Mouse (Mus musculus) forebrain, embryonic 13.5 days (tissue): ENCODE results near the gene Il19. TPM values are rescaled to one million over a fixed set of nuclear protein-coding genes. Genes with fewer than 3 reads are reported as not detected.

ENCODE experiments used
- ATAC-seq: fragments of 200-750 bp; cut with Nextera tagmentation; 2 replicates; pipeline ENCODE4 v1.8.0; 2017
- H3K27ac ChIP-seq: fragments of 300-500 bp; sonication (generic); 2 replicates; pipeline ENCODE4 v1.5.1; 2015; ENCODE audit warnings: inconsistent platforms, mild to moderate bottlenecking, moderate library complexity
- H3K27me3 ChIP-seq: fragments of 300-500 bp; sonication (generic); 2 replicates; pipeline ENCODE4 v1.6.1; 2015; ENCODE audit warnings: mild to moderate bottlenecking, inconsistent platforms
- H3K36me3 ChIP-seq: fragments of 300-500 bp; sonication (generic); 2 replicates; pipeline ENCODE4 v1.6.1; 2015; ENCODE audit warnings: mild to moderate bottlenecking, inconsistent platforms; ENCODE audit not compliant: poor library complexity, severe bottlenecking
- H3K4me1 ChIP-seq: fragments of 300-500 bp; sonication (generic); 2 replicates; pipeline ENCODE4 v1.6.1; 2015; ENCODE audit warnings: inconsistent platforms
- H3K4me2 ChIP-seq: fragments of 300-500 bp; sonication (generic); 2 replicates; pipeline ENCODE4 v1.6.1; 2015; ENCODE audit warnings: inconsistent platforms, mild to moderate bottlenecking, moderate library complexity
- H3K4me3 ChIP-seq: fragments of 300-500 bp; sonication (generic); 2 replicates; pipeline ENCODE4 v1.5.1; 2015; ENCODE audit warnings: mild to moderate bottlenecking, inconsistent platforms
- H3K9ac ChIP-seq: fragments of 300-500 bp; sonication (generic); 2 replicates; pipeline ENCODE4 v1.6.1; 2015; ENCODE audit warnings: mild to moderate bottlenecking, inconsistent platforms
- H3K9me3 ChIP-seq: fragments of 300-500 bp; sonication (generic); replicated peaks from 2 replicates; pipeline ENCODE4 v1.6.1; 2016; ENCODE audit warnings: inconsistent platforms
- WGBS: fragments of 180-500 bp; shearing (Covaris S2); methylation state at CpG from one replicate; pipeline ENCODE4 v1.1.7; 2015; 5-methylcytosine and 5-hydroxymethylcytosine counted together
- polyA plus RNA-seq: library from polyadenylated mRNA; unstranded; fragments of >200 nt; fragmentation: Nextera tagmentation; extraction: Ambion mirVana; gene quantifications from 2 replicates; pipeline ENCODE4 v1.2.1, GENCODE M21; 2015

Gene Il19
- not detected in 2 replicates for polyA plus RNA-seq

DNA sequence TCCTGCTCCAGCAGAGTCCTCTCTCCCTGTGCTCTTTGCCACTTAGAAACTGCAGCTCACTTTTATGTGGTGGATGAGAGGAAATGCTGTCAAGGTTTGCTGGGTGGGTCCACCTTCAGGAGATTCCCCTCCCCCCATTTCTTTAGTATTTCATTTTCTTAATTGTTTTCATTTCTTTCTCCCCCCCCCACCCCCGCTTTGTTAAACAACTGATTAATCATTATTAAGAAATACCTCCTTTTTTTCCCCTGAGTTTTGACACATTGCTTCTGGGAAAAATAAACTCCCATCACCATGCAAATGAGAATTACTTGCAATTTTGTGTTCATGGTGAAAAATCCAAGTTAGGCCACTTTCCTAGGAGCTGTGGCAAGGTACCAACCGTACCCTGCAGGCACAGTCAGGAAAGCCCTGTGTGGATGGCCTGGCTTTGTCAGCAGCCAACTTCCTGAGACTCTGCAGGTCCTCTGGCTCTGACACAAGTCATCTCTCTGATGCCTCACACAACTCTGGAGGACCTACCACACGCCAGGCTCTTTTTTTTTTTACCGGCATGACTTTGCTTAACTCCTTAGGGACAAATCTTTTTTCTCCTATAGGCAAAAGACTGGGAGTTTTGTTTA is at the start of gene Il19:
TSS of gene Il19 (minus strand) at position 51 of the 623 bp plus-strand sequence.
- ATAC-seq, result no peak
- Histone ChIP-seq H3K4me3 (no peak within 1 kb of the TSS), H3K4me1 (0 out of 2 replicates have a peak, but pooled peaks cover 6% of the 10 kb centered on the region), H3K36me3 (no peaks in the 10 kb centered on the region), H3K9me3 (no peaks in the 10 kb centered on the region), H3K9ac (no peak within 1 kb of the TSS), H3K27ac (no peak within 1 kb of the TSS), H3K27me3 (no peaks in the 10 kb centered on the region), H3K4me2 (no peak within 1 kb of the TSS)
- 75% methylated on average over 4 of the region's 4 CpGs for WGBS

DNA sequence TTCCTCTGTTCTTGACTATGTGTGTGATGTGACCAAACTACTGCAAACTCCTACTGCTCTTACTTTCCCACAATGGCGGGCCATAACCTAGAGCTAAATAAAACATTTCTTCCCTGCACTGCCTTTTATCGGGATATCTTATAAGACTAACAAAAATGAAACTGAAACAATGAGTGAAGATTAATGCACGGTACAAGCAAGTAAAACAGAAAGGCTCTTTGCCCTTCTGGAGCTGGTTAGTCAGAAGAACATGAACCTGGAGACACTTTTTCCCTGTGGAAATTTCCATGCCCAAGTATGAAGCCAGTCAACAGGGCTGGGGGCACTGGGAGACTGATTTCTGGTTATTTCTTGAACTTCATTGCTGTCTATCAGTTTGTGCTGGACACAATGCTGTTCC is 49.4 kb upstream of the Il19 start:
- Histone ChIP-seq H3K4me3 (no peak overlapping the region), H3K36me3 (no peaks in the 10 kb centered on the region), H3K27ac (no peak overlapping the region), H3K27me3 (no peaks in the 10 kb centered on the region), H3K4me1 (no peaks in the 10 kb centered on the region), H3K9ac (no peak overlapping the region), H3K9me3 (no peaks in the 10 kb centered on the region), H3K4me2 (no peak overlapping the region)
- ATAC-seq, result no peak
- 88% methylated on average over 3 of the region's 3 CpGs for WGBS

DNA sequence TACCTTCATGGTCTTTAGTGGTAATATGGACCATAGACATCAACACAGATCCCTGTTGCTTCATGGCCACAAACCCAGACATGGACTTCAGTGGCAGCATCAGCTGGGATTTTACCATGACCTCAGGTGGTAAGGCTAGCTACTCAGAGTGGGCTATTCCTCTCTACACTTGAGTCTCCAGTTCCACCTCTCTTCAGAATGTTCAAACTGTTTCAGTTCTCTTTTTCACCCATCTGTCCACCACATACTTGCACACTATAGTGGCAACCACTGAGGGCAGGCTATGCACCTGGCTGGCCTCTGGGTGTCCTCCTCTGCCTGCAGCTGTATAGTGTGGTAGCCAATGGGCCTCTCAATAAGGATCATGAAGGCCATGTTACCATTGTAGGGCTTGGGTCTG is 47.5 kb upstream of the Il19 start:
- Histone ChIP-seq H3K9ac (no peak overlapping the region), H3K4me3 (no peak overlapping the region), H3K27ac (no peak overlapping the region), H3K4me2 (no peak overlapping the region), H3K9me3 (no peaks in the 10 kb centered on the region), H3K36me3 (no peaks in the 10 kb centered on the region), H3K27me3 (no peaks in the 10 kb centered on the region), H3K4me1 (no peaks in the 10 kb centered on the region)
- ATAC-seq, result no peak

DNA sequence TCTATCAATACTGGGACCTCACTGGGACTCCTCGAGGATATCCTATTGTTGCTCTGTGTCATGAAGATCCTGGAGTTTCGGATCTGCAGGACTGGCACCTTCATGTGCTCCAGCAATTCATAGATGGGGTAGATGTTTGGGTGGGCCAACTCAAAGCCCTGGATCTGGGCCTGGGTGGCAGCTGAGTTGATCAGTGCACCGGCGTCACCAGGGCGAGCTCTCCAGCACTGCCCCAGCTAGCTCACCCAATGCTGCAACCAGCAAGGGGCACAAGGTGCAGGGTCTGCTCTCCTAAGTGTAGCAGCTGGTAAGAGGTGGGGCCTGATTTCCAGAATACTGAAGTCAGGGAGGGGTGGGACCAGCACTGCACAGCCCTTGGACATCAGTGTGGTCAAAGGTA is 47.1 kb upstream of the Il19 start:
- no peak overlapping the region for H3K4me2 ChIP-seq
- no peak overlapping the region for H3K4me3 ChIP-seq
- H3K9ac ChIP-seq, result no peak overlapping the region
- no peaks in the 10 kb centered on the region for H3K27me3 ChIP-seq
- H3K4me1 ChIP-seq, result no peaks in the 10 kb centered on the region
- H3K36me3 ChIP-seq, result no peaks in the 10 kb centered on the region
- no peaks in the 10 kb centered on the region for H3K9me3 ChIP-seq
- H3K27ac ChIP-seq, result no peak overlapping the region
- WGBS, result 85% methylated on average over 5 of the region's 5 CpGs
- no peak for ATAC-seq

DNA sequence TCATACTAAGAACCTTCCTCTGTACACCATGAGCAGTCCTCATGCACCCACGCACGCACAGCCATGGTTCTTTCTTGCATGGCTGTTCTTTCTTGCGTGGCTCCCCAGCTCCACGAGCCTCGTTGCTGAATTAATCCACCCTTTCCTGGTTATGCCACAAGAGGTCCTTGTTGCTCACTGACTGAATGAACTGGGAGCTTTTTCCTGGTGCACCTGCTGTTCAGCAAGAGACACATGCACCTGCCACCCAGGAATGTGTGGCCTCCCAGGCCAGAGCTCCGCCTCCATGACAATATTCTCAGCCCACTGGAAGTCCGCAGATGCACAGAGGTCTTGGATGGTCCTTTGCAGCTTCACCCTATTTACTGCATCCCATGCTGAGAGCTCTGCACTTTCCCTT is 44.5 kb upstream of the Il19 start:
- 57% methylated on average over 7 of the region's 7 CpGs for WGBS
- H3K27me3 ChIP-seq, result no peaks in the 10 kb centered on the region

DNA sequence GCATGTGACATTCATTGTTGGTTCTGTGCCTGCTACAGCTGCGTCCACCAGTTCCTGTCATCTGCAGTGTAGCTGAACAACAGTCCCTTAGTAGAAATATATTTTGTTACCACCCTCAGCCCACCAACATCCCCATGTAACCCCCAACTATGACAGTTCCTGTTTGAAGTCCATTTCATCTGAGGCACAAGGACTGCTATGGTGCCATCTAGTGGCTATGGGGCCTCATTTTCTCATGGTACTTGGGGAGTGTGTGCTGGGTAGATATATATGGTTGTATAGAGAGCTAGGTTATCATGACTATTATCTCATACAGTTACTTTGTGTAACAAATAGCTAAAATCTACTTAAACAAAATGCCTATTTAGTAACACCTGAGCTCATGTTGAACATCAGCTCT is 39.5 kb upstream of the Il19 start:
- Histone ChIP-seq H3K4me3 (no peak overlapping the region), H3K27me3 (no peaks in the 10 kb centered on the region), H3K9ac (no peak overlapping the region), H3K4me2 (no peak overlapping the region), H3K27ac (no peak overlapping the region), H3K4me1 (no peaks in the 10 kb centered on the region), H3K36me3 (no peaks in the 10 kb centered on the region), H3K9me3 (no peaks in the 10 kb centered on the region)
- 74% methylated on average over 1 of the region's 1 CpGs for WGBS
- ATAC-seq, result no peak

More for the DNA sequence above, 44.5 kb upstream of the Il19 start:
- H3K9ac ChIP-seq, result no peak overlapping the region
- H3K9me3 ChIP-seq, result no peaks in the 10 kb centered on the region
- H3K4me3 ChIP-seq, result no peak overlapping the region
- H3K27ac ChIP-seq, result no peak overlapping the region
- H3K36me3 ChIP-seq, result no peaks in the 10 kb centered on the region
- no peak for ATAC-seq
- H3K4me1 ChIP-seq, result no peaks in the 10 kb centered on the region
- H3K4me2 ChIP-seq, result no peak overlapping the region

DNA sequence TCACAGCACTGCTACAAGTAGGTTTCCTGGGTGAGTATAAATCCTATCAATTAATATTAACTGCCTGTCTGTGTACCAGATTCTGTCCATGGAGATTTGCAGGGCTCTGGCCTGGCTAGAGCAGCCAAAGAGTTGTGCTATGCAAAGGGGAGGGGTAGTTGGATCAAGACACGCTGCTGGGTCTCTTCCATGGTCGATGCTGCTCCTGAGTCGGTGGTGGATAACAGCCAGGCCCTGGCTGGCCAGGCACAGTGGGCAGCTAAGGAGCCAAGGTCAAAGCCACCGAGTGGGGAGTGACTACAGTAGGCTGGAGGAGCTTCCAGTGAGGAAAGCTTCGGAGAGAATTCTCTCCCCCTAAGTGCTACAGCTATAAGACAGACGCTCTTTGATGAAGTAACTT is 24.0 kb upstream of the Il19 start:
- Histone ChIP-seq H3K4me1 (no peaks in the 10 kb centered on the region), H3K27me3 (no peaks in the 10 kb centered on the region), H3K9ac (no peak overlapping the region), H3K9me3 (no peaks in the 10 kb centered on the region), H3K4me3 (no peak overlapping the region), H3K36me3 (no peaks in the 10 kb centered on the region), H3K4me2 (no peak overlapping the region), H3K27ac (no peak overlapping the region)
- 93% methylated on average over 6 of the region's 6 CpGs for WGBS
- ATAC-seq, result no peak

DNA sequence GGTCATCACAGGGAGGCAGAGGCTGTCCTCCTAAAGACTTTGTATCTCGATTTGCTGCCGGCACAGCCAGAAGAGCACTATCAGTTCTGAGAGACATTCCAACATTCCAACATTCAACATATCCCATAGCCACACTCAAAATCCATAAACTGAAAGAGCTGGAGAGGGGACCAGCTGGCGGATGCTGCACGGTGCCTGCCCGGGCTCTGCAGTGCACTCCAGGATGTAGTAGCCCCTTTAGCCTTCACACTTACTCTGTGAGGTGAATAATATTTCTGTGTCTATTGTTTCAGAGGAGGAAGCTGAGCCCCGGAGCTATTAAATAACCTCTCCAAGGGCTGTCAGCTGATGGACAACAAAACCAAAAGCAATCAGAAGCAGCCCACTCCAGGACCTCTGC is 7.0 kb upstream of the Il19 start:
- Histone ChIP-seq H3K27ac (no peak overlapping the region), H3K27me3 (no peaks in the 10 kb centered on the region), H3K4me2 (no peak overlapping the region), H3K9ac (no peak overlapping the region), H3K36me3 (no peaks in the 10 kb centered on the region), H3K4me1 (no peaks in the 10 kb centered on the region), H3K4me3 (no peak overlapping the region), H3K9me3 (no peaks in the 10 kb centered on the region)
- no peak for ATAC-seq
- WGBS, result 68% methylated on average over 6 of the region's 6 CpGs

DNA sequence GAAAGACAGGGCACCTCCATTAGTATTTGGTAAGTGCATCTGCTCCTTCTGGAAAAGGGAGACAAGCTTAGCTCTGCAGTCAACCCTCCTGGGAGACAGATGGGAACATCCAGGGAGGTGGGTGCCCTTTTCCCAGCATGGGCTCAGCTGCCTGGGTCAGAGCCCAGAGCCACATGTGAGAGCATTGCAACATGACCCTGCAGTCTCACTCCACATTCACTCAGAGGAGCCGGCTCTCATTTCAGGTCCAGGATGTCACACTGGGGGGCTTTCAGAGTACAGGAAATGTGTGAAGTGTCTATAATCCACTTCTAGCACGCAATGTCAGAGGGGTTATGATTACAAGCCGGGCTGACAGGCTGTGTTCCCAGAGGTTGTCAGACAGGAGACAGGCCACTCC is 1.9 kb upstream of the Il19 start:
- ATAC-seq, result no peak
- Histone ChIP-seq H3K4me2 (no peak overlapping the region), H3K4me1 (0 out of 2 replicates have a peak, but pooled peaks cover 6% of the 10 kb centered on the region), H3K27ac (no peak overlapping the region), H3K27me3 (no peaks in the 10 kb centered on the region), H3K4me3 (no peak overlapping the region), H3K36me3 (no peaks in the 10 kb centered on the region), H3K9me3 (no peaks in the 10 kb centered on the region), H3K9ac (no peak overlapping the region)
- 63% methylated on average over 3 of the region's 3 CpGs for WGBS

DNA sequence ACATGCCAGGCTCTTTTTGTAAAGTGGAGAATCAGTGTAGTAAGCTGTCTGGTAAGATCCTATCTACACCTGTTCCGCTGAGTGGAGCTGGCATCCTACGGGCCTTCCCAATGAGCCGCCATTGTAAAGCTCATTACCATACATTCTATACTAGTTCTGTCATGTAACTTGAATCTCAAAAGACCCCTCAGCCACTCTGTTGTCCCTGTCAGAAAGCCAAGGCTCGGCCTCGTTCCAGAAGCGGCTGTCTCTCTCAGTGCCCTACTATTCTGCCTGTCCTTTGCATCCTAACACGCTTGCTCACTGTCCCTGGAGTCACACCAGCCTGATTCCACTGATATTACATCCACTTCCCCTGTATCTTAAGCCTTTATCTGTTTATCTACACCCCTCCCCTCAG is 1.7 kb downstream of the Il19 start:
- H3K4me1 ChIP-seq, result 0 out of 2 replicates have a peak, but pooled peaks cover 6% of the 10 kb centered on the region
- no peak overlapping the region for H3K9ac ChIP-seq
- no peaks in the 10 kb centered on the region for H3K36me3 ChIP-seq
- ATAC-seq, result no peak
- H3K4me2 ChIP-seq, result no peak overlapping the region
- WGBS, result 55% methylated on average over 7 of the region's 7 CpGs
- H3K27ac ChIP-seq, result no peak overlapping the region
- H3K4me3 ChIP-seq, result no peak overlapping the region
- no peaks in the 10 kb centered on the region for H3K27me3 ChIP-seq
- no peaks in the 10 kb centered on the region for H3K9me3 ChIP-seq

DNA sequence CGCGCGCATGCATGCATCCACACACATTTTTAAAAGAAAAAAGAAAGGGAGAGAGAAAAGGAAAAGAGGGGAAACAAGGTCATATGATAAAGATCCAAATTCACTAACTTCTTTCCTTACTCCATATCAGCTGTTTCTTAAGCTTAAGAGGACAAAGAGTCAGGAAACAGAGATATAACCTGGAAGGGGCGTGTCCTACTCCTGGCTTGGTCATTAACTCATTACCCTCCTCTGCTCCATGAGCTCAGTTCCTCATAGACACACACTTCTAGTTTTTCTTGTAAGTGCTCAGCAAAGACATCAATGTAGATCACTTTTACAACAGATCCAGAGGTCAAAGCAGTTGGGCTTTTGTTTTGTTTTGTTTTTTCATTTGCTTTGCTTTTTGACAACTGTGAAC is 2.7 kb downstream of the Il19 start:
- Histone ChIP-seq H3K4me3 (no peak overlapping the region), H3K9me3 (no peaks in the 10 kb centered on the region), H3K27me3 (no peaks in the 10 kb centered on the region), H3K9ac (no peak overlapping the region), H3K4me1 (0 out of 2 replicates have a peak, but pooled peaks cover 6% of the 10 kb centered on the region), H3K4me2 (no peak overlapping the region), H3K36me3 (no peaks in the 10 kb centered on the region), H3K27ac (no peak overlapping the region)
- ATAC-seq, result no peak
- 96% methylated on average over 4 of the region's 4 CpGs for WGBS

DNA sequence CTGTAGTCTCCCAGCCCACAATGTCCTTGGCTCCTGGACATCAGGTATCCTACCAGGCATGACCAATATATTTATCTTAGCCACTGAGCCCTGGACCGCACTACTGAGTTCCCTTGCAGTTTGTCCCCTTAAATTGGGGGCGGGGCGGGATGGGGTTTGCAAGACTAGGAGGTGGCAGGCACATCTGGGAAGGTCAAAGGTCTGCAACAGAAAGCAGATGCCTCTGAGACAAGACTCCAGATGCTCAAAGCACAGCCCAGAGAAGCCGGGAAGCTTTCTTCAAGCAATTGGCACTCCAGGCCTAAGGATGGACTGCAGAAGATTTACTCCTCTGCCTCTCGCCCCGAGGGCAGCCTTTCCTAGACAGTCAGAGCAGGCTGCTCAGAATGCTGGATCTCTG is 3.6 kb downstream of the Il19 start:
- no peak for ATAC-seq
- H3K27ac ChIP-seq, result no peak overlapping the region
- H3K4me2 ChIP-seq, result no peak overlapping the region
- no peaks in the 10 kb centered on the region for H3K9me3 ChIP-seq
- H3K9ac ChIP-seq, result no peak overlapping the region
- WGBS, result 73% methylated on average over 6 of the region's 6 CpGs
- 0 out of 2 replicates have a peak, but pooled peaks cover 6% of the 10 kb centered on the region for H3K4me1 ChIP-seq
- H3K36me3 ChIP-seq, result no peaks in the 10 kb centered on the region
- H3K27me3 ChIP-seq, result no peaks in the 10 kb centered on the region
- no peak overlapping the region for H3K4me3 ChIP-seq

DNA sequence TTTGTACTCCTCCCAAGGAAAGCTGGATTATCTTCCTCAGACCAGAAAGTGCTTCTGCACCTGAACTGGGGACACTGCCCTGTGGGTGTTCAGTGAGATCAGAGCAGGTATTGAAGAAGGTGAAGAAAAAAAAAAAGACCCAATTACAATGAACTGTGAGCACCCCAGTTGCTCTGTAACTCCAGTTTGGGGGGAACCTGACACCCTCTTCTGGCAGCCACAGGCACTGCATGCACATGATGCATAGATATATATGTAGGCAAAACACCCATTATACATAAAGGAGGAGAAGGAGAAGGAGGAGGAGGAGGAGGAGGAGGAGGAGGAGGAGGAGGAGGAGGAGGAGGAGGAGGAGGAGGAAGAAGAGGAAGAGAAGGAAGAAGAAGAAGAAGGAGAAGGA is 13.4 kb downstream of the Il19 start:
- H3K4me1 ChIP-seq, result no peaks in the 10 kb centered on the region
- H3K9ac ChIP-seq, result no peak overlapping the region
- H3K9me3 ChIP-seq, result no peaks in the 10 kb centered on the region
- no peak overlapping the region for H3K4me3 ChIP-seq
- no peak overlapping the region for H3K27ac ChIP-seq
- H3K4me2 ChIP-seq, result no peak overlapping the region
- no peaks in the 10 kb centered on the region for H3K27me3 ChIP-seq
- no peaks in the 10 kb centered on the region for H3K36me3 ChIP-seq
- no peak for ATAC-seq
